Mouse (Mus musculus): ENCODE results near the gene Ntan1. TPM values are rescaled to one million over a fixed set of nuclear protein-coding genes. Genes with fewer than 3 reads are reported as not detected.

The Ntan1 gene
- total RNA-seq, 2 experiments from 2014 or later = 84.7 to 86.4 TPM

GRCm38 (mm10) chr16:13830444-13830843, 11.8 kb downstream of the Ntan1 start:
- DNase-seq (ENCODE audit: extremely low spot score in 1 of 2, low spot score in 1 of 2) = no peak

- no peak for DNase-seq (ENCODE audit: extremely low spot score in 1 of 2, low spot score in 1 of 2)
These were observed 13.0 kb downstream of the Ntan1 start for GRCm38 (mm10) chr16:13831606-13832005.

- DNase-seq (ENCODE audit: extremely low spot score in 1 of 2, low spot score in 1 of 2) = no peak
These were observed 15.7 kb downstream of the Ntan1 start for GRCm38 (mm10) chr16:13834382-13834781.

GRCm38 (mm10) chr16:13840056-13840455, 21.4 kb downstream of the Ntan1 start:
- no peak for DNase-seq (ENCODE audit: extremely low spot score in 1 of 2, low spot score in 1 of 2)

GRCm38 (mm10) chr16:13840956-13841355, 22.3 kb downstream of the Ntan1 start:
- no peak for DNase-seq (ENCODE audit: extremely low spot score in 1 of 2, low spot score in 1 of 2)

- DNase-seq (ENCODE audit: extremely low spot score in 1 of 2, low spot score in 1 of 2) = no peak
These were observed 26.4 kb downstream of the Ntan1 start for GRCm38 (mm10) chr16:13845031-13845430.

GRCm38 (mm10) chr16:13846675-13847074, 28.0 kb downstream of the Ntan1 start:
- DNase-seq (ENCODE audit: extremely low spot score in 1 of 2, low spot score in 1 of 2) = no peak

GRCm38 (mm10) chr16:13848310-13848709, 29.7 kb downstream of the Ntan1 start:
- DNase-seq (ENCODE audit: extremely low spot score in 1 of 2, low spot score in 1 of 2) = no peak

- no peak for DNase-seq (ENCODE audit: extremely low spot score in 1 of 2, low spot score in 1 of 2)
These were observed 32.8 kb downstream of the Ntan1 start for GRCm38 (mm10) chr16:13851446-13851845.

- no peak for DNase-seq (ENCODE audit: extremely low spot score in 1 of 2, low spot score in 1 of 2)
These were observed 35.2 kb downstream of the Ntan1 start for GRCm38 (mm10) chr16:13853886-13854285.

- DNase-seq (ENCODE audit: extremely low spot score in 1 of 2, low spot score in 1 of 2) = no peak
These were observed 47.4 kb downstream of the Ntan1 start for GRCm38 (mm10) chr16:13866076-13866475.

- DNase-seq (ENCODE audit: extremely low spot score in 1 of 2, low spot score in 1 of 2) = no peak
These were observed 48.0 kb downstream of the Ntan1 start for GRCm38 (mm10) chr16:13866616-13867015.

GRCm38 (mm10) chr16:13867406-13867805, 48.8 kb downstream of the Ntan1 start:
- peak in 1 of 2 experiments; percentile 14 for DNase-seq (ENCODE audit: extremely low spot score in 1 of 2, low spot score in 1 of 2)

GRCm38 (mm10) chr16:13867910-13868514, 49.4 kb downstream of the Ntan1 start:
- no peak for DNase-seq (ENCODE audit: extremely low spot score in 1 of 2, low spot score in 1 of 2)

GRCm38 (mm10) chr16:13875483-13875882, 56.8 kb downstream of the Ntan1 start:
- no peak for DNase-seq (ENCODE audit: extremely low spot score in 1 of 2, low spot score in 1 of 2)

- no peak for DNase-seq (ENCODE audit: extremely low spot score in 1 of 2, low spot score in 1 of 2)
These were observed 64.6 kb downstream of the Ntan1 start for GRCm38 (mm10) chr16:13883094-13883774.

Small RNA genes within 50 kb of the gene (microRNA-seq; reads per million reads assigned to microRNA genes)
- gene Gm27734 = 0 reads per million in 2 experiments

Other genes with a start within 250 kb of the Ntan1 start
- 10 to 100 TPM; 26.7 to 27.1 TPM for gene Parn, start 150.7 kb upstream of the Ntan1 start, total RNA-seq (2021)
- 10 to 100 TPM; 35.0 to 40.4 TPM for gene Bfar, start 147.0 kb upstream of the Ntan1 start, total RNA-seq (2021)
- 1 to 10 TPM; 3.5 to 3.6 TPM for gene 3110001I22Rik, start 146.9 kb upstream of the Ntan1 start, total RNA-seq (2021)
- not detected for gene Pla2g10, start 87.9 kb upstream of the Ntan1 start, total RNA-seq (2021)
- 10 to 100 TPM; 47.0 to 49.1 TPM for gene Rrn3, start 38.1 kb upstream of the Ntan1 start, total RNA-seq (2021)
- 10 to 100 TPM; 75.7 to 76.8 TPM for gene Pdxdc1, start 84.3 kb downstream of the Ntan1 start, total RNA-seq (2021)
- 10 to 100 TPM; 72.7 to 74.0 TPM for gene Mpv17l, start 84.3 kb downstream of the Ntan1 start, total RNA-seq (2021)
- 100 to 1,000 TPM; 259 to 282 TPM for gene 2900011O08Rik, start 167.8 kb downstream of the Ntan1 start, total RNA-seq (2021)
- gene Ifitm7, start 168.0 kb downstream of the Ntan1 start, total RNA-seq (2021) = 1 to 10 TPM in 1 of 2 experiments, under 1 TPM in 1; 0.98 to 1.5 TPM